Mouse (Mus musculus): Measurements from ENCODE around the gene Myh6.
A peak's percentile ranks its signal among the peaks of the same experiment; 100 is the strongest.
"Not testable (repeated sequence)": the region's sequence is repeated elsewhere in the genome, so short reads cannot be mapped to it uniquely, and the experiment has no call there.

Myh6 gene

GRCm38 (mm10) chr14:54994136-54994868 lies 27.6 kb upstream of the Myh6 start, which contains the start of gene Myh7:
Myh7 (minus strand) TSS chr14:54994626.
- no peak for DNase-seq

GRCm38 (mm10) chr14:54993636-54994035 lies 26.9 kb upstream of the Myh6 start:
- no peak for DNase-seq

- no peak for DNase-seq
Observed at GRCm38 (mm10) chr14:54992196-54992595, 25.5 kb upstream of the Myh6 start.

GRCm38 (mm10) chr14:54989886-54990441 lies 23.2 kb upstream of the Myh6 start:
- DNase-seq: no peak

GRCm38 (mm10) chr14:54988882-54989281 lies 22.2 kb upstream of the Myh6 start:
- no peak for DNase-seq

- not testable (repeated sequence) for DNase-seq
Observed at GRCm38 (mm10) chr14:54988350-54988874, 21.7 kb upstream of the Myh6 start.

GRCm38 (mm10) chr14:54981934-54982333 lies 15.2 kb upstream of the Myh6 start:
- DNase-seq: no peak

- no peak for DNase-seq
Observed at GRCm38 (mm10) chr14:54978664-54979063, 11.9 kb upstream of the Myh6 start.

GRCm38 (mm10) chr14:54976633-54977032 lies 9.9 kb upstream of the Myh6 start, which contains the start of gene Gm17428:
Gm17428 (plus strand) TSS chr14:54976933.
- no peak for DNase-seq

- DNase-seq: peak; percentile 37
Observed at GRCm38 (mm10) chr14:54974068-54974791, 7.5 kb upstream of the Myh6 start.

- DNase-seq: not testable (repeated sequence)
Observed at GRCm38 (mm10) chr14:54972786-54973185, 6.1 kb upstream of the Myh6 start.

GRCm38 (mm10) chr14:54968344-54968743 lies 1.6 kb upstream of the Myh6 start:
- DNase-seq: no peak

GRCm38 (mm10) chr14:54967874-54968273 lies 1.1 kb upstream of the Myh6 start:
- DNase-seq: no peak

- DNase-seq: no peak
Observed at GRCm38 (mm10) chr14:54965631-54966030, 1.1 kb downstream of the Myh6 start.

- DNase-seq: no peak
Observed at GRCm38 (mm10) chr14:54965044-54965443, 1.7 kb downstream of the Myh6 start.

- no peak for DNase-seq
Observed at GRCm38 (mm10) chr14:54963727-54964126, 3.0 kb downstream of the Myh6 start.

GRCm38 (mm10) chr14:54962714-54963113 lies 4.0 kb downstream of the Myh6 start:
- DNase-seq: no peak

GRCm38 (mm10) chr14:54961487-54961886 lies 5.2 kb downstream of the Myh6 start:
- DNase-seq: no peak

- peak; percentile 7 for DNase-seq
Observed at GRCm38 (mm10) chr14:54960769-54961168, 6.0 kb downstream of the Myh6 start.

- DNase-seq: not testable (repeated sequence)
Observed at GRCm38 (mm10) chr14:54959853-54960613, 6.7 kb downstream of the Myh6 start.

GRCm38 (mm10) chr14:54959197-54959596 lies 7.5 kb downstream of the Myh6 start:
- DNase-seq: no peak

GRCm38 (mm10) chr14:54958503-54958902 lies 8.2 kb downstream of the Myh6 start:
- no peak for DNase-seq

- no peak for DNase-seq
Observed at GRCm38 (mm10) chr14:54956533-54956932, 10.2 kb downstream of the Myh6 start.

Data from embryo, embryonic 11 days (tissue).